Mouse (Mus musculus) intestine, embryonic 16.5 days (tissue): ENCODE measurements around the gene Xpnpep3. TPM values are rescaled to one million over a fixed set of nuclear protein-coding genes. Genes with fewer than 3 reads are reported as not detected.
"Not testable (repeated sequence)": the region's sequence is repeated elsewhere in the genome, so short reads cannot be mapped to it uniquely, and the experiment has no call there.

Experiments used
- ATAC-seq: fragments of 200-750 bp; cut with Nextera tagmentation; 2 replicates; pipeline ENCODE4 v1.8.0; 2017; ENCODE audit warnings: moderate TSS enrichment, moderate library complexity
- H3K27ac ChIP-seq: fragments of 300-500 bp; sonication (generic); 2 replicates; pipeline ENCODE4 v1.5.1; 2014; ENCODE audit warnings: mild to moderate bottlenecking, low read length
- H3K27me3 ChIP-seq: fragments of 300-500 bp; sonication (generic); replicated peaks from 2 replicates; pipeline ENCODE4 v1.6.1; 2014; ENCODE audit warnings: low read length, control low read depth, mixed read lengths; ENCODE audit not compliant: control insufficient read depth, insufficient read depth
- H3K36me3 ChIP-seq: fragments of 300-500 bp; sonication (generic); 2 replicates; pipeline ENCODE4 v1.6.1; 2014; ENCODE audit warnings: low read length, control low read depth; ENCODE audit not compliant: control insufficient read depth, insufficient read depth
- H3K4me1 ChIP-seq: fragments of 300-500 bp; sonication (generic); 2 replicates; pipeline ENCODE4 v1.6.1; 2014; ENCODE audit warnings: low read length, control low read depth, mixed read lengths; ENCODE audit not compliant: control insufficient read depth, insufficient read depth
- H3K4me2 ChIP-seq: fragments of 300-500 bp; sonication (generic); 2 replicates; pipeline ENCODE4 v1.6.1; 2014; ENCODE audit warnings: low read depth, low read length, control low read depth
- H3K4me3 ChIP-seq: fragments of 300-500 bp; sonication (generic); 2 replicates; pipeline ENCODE4 v1.5.1; 2014; ENCODE audit warnings: mild to moderate bottlenecking, low read length
- H3K9ac ChIP-seq: fragments of 300-500 bp; sonication (generic); 2 replicates; pipeline ENCODE4 v1.6.1; 2014; ENCODE audit warnings: low read depth, low read length
- H3K9me3 ChIP-seq: fragments of 300-500 bp; sonication (generic); 2 replicates; pipeline ENCODE4 v1.6.1; 2016; ENCODE audit warnings: low read length, control low read depth; ENCODE audit not compliant: control insufficient read depth
- WGBS: fragments of 180-500 bp; shearing (Covaris S2); extraction: QIAGEN DNeasy Blood & Tissue Kit; methylation state at CpG from one replicate; pipeline ENCODE4 v1.1.7; 2014; 5-methylcytosine and 5-hydroxymethylcytosine counted together
- polyA plus RNA-seq: library from polyadenylated mRNA; unstranded; fragments of >200 nt; fragmentation: Nextera tagmentation; extraction: Ambion mirVana; gene quantifications from 2 replicates; pipeline ENCODE4 v1.2.1, GENCODE M21; 2015

Xpnpep3 gene
- polyA plus RNA-seq, 1 experiment from 2014 or later, result 7.8 TPM

DNA sequence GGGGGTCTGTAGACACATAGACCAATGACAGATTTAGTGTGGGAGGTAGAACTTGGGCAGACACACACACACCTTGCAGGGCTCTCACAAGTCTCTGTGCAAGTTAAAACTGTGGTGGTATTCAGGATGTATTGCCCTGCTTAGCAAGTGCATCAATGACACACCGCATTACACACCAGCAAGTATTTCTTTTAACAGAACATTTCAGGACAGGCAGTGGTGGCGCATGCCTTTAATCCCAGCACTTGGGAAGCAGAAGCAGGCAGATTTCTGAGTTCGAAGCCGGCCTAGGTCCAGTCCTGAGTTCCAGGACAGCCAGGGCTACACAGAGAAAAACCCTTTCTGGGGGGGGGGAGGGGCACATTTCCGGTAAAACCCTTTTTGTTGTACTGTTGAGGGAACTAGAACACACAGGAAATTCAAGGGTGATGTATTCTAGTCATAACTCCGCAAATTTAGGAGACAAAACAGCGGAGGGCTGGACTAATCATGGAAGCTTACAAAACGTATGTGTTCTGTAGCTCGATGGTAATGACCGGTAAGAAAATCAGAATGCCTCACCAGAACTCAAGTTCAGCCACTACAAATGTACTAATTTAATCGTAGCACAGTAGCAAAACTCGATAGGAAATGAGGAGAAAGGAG is 65.2 kb downstream of the Xpnpep3 start:
- no peaks in the 10 kb centered on the region for H3K36me3 ChIP-seq
- peaks cover 4% of the 10 kb centered on the region; the same call in 1 of the 2 replicates for H3K9me3 ChIP-seq
- peak overlapping the region; percentile 76 for H3K4me3 ChIP-seq
- H3K4me1 ChIP-seq, result peaks cover 14% of the 10 kb centered on the region
- ATAC-seq, result no peak
- H3K27me3 ChIP-seq, result no peaks in the 10 kb centered on the region
- 76% methylated on average over 12 of the region's 12 CpGs for WGBS
- peak overlapping the region; percentile 82 for H3K9ac ChIP-seq
- H3K27ac ChIP-seq, result peak overlapping the region; percentile 90; the same call in 1 of the 2 replicates
- peak overlapping the region; percentile 83 for H3K4me2 ChIP-seq

DNA sequence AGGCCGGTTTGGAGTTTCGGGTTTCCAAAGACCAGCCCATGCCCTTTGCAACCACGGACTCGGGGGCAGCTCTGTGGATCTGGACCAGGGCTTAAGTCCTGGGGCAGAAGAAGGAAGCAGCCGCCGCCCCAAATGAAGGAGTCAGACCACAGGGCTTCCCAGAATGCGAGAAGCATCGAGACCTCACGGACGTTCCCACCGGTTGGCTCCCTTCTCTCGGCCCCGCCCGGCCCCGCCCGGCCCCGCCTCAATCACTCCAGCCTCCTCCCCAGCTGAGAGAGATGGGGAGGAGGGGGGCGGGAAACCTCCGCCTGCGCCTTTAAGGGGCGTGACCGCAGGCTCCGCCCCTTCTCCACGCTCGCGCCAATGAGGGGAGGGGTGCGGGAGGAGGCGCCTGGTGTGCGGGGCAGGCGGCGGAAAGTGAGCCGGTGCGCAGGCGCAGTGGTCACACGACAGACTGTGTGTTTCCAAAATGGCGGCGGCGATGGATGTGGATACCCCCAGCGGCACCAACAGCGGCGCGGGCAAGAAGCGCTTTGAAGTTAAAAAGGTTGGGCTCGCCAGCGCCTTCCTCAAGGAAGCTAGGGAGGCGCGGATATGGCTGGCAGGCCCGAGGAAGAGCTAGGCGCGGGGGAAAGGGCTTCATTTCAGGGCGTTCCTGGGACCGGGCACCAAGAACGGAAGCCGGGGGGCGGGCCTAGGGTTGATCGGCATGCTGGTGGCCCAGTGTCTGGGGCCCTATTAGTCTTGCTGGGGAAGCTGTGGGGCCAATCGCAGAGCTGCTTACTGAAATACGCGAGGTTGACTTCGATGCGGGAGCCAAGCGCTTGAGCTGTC is 66.2 kb downstream of the Xpnpep3 start, which contains the start of gene Rbx1:
Gene Rbx1, plus strand, starts transcription at position 396 of the 837 bp plus-strand sequence.
- ATAC-seq, result peak; percentile 99
- Histone ChIP-seq H3K36me3 (no peaks in the 10 kb centered on the region), H3K4me3 (peak within 1 kb of the TSS; percentile 76), H3K27ac (peak within 1 kb of the TSS; percentile 90), H3K9ac (peak within 1 kb of the TSS; percentile 82), H3K4me2 (peak within 1 kb of the TSS; percentile 83), H3K9me3 (peaks cover 4% of the 10 kb centered on the region; the same call in 1 of the 2 replicates), H3K4me1 (peaks cover 14% of the 10 kb centered on the region), H3K27me3 (no peaks in the 10 kb centered on the region)
- under 1% methylated on average over 61 of the region's 62 CpGs for WGBS

DNA sequence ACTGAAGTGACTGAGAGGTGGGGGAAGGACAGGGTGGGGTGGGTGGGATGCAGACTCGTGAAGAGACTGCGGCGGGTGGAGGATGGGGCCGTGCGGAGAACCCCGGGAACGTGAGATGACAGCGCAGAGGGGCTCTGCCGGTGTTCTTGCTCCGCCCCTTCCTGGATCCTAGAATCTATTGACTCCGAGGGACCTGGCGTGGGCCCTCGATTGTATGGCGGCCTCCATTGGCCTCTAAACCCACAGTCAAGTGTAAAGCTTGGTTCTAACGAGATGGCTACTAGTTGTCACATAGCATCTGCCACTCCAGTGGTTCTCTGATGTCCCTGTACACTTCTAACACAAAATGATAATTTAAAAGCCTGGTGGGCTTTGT is 66.8 kb downstream of the Xpnpep3 start:
- Histone ChIP-seq H3K4me1 (peaks cover 14% of the 10 kb centered on the region), H3K4me3 (peak overlapping the region; percentile 76), H3K9ac (peak overlapping the region; percentile 73), H3K27ac (peak overlapping the region; percentile 75), H3K36me3 (peaks cover 3% of the 10 kb centered on the region; the same call in 1 of the 2 replicates), H3K27me3 (no peaks in the 10 kb centered on the region), H3K4me2 (peak overlapping the region; percentile 78), H3K9me3 (peaks cover 4% of the 10 kb centered on the region; the same call in 1 of the 2 replicates)
- peak; percentile 64 for ATAC-seq
- WGBS, result under 1% methylated on average over 15 of the region's 15 CpGs

DNA sequence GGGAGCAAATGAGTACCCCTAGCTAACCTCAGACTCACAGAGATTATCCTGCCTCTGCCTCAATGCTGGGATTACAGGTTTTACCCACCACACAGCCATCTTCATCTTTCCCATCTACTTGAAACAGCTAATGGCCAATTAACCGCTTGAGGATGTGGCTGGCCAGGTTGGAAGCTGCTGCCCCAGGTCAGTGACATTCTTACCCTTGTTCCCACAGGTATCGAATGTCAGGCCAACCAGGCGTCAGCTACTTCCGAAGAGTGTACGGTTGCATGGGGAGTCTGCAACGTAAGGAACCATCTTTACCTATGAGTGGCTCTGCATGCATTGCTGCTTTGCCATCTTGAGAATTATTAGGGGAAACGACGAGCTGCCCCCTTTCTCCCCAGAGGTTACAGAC is 70.8 kb downstream of the Xpnpep3 start:
- 81% methylated on average over 8 of the region's 8 CpGs for WGBS
- Histone ChIP-seq H3K9ac (no peak overlapping the region), H3K27me3 (no peaks in the 10 kb centered on the region), H3K27ac (no peak overlapping the region), H3K9me3 (no peaks in the 10 kb centered on the region), H3K4me1 (peaks cover 9% of the 10 kb centered on the region), H3K4me3 (no peak overlapping the region), H3K36me3 (peaks cover 19% of the 10 kb centered on the region), H3K4me2 (no peak overlapping the region)
- no peak for ATAC-seq

DNA sequence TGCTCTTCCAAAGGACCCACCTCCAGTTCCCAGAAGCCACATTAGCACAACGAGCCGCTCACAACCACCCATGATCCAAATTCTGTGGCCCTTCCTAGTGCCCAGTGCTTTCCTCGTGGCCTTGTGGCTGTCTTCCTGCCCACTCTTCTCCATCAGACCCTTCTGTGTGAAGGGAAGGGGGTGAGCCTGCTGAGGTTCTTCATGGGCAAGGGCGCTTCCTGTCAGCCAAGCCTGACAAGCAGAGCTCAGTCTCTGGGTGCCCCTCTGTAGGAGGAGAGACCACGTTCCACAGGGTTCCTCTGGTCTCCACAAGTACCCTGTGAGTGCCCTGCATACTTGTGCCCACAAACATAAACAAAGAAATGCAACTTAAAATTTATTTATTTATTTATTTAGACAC is 72.3 kb downstream of the Xpnpep3 start:
- Histone ChIP-seq H3K9me3 (no peaks in the 10 kb centered on the region), H3K9ac (no peak overlapping the region), H3K4me1 (peaks cover 7% of the 10 kb centered on the region), H3K27ac (no peak overlapping the region), H3K4me2 (no peak overlapping the region), H3K27me3 (no peaks in the 10 kb centered on the region), H3K4me3 (no peak overlapping the region), H3K36me3 (peaks cover 19% of the 10 kb centered on the region)
- WGBS, result 91% methylated on average over 5 of the region's 5 CpGs
- ATAC-seq, result no peak

DNA sequence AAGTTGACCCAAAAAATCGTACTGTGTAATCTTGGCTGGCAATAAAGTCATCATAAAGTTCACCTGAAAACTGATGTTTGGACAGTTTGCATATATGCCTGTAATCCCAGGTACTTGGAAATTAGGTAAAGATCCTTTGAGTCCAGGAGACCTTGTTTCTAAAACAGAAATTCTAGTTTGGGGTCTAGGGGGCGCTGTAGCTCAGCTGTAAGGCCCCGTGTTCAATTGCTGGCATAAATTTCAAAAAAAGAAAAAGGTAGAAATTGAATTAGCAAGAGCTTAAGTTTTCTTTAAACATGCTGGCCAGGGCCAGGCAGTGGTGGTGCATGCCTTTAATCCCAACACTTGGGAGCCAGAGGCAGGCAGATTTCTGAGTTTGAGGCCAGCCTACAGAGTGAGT is 75.7 kb downstream of the Xpnpep3 start:
- no peak for ATAC-seq
- H3K9ac ChIP-seq, result no peak overlapping the region
- no peaks in the 10 kb centered on the region for H3K9me3 ChIP-seq
- no peak overlapping the region for H3K4me2 ChIP-seq
- no peak overlapping the region for H3K4me3 ChIP-seq
- H3K27me3 ChIP-seq, result no peaks in the 10 kb centered on the region
- H3K36me3 ChIP-seq, result peaks cover 19% of the 10 kb centered on the region
- 44% methylated on average over 3 of the region's 3 CpGs for WGBS
- H3K27ac ChIP-seq, result no peak overlapping the region
- H3K4me1 ChIP-seq, result no peaks in the 10 kb centered on the region

DNA sequence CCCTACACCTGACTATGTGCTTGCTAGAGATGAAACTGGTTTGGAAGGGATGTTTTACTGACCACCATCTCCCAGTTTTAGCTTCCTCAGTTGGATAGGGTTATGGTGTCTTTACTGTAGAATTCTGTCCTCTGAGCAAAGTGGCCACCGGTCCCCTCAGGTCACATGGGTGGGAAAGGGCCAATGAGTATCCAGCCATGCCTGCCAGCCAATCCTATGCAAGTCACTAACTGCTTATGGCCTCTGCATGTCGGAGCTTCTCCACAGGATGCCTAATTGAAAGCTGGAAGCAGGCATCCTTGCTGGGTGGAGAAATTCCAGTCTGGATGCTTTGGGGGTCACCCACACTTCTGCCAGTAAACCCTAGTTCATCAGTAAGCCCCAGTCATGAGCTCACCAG is 76.7 kb downstream of the Xpnpep3 start:
- Histone ChIP-seq H3K27me3 (no peaks in the 10 kb centered on the region), H3K36me3 (peaks cover 17% of the 10 kb centered on the region), H3K27ac (no peak overlapping the region), H3K9ac (no peak overlapping the region), H3K4me1 (no peaks in the 10 kb centered on the region), H3K4me3 (no peak overlapping the region), H3K9me3 (no peaks in the 10 kb centered on the region), H3K4me2 (no peak overlapping the region)
- 0 out of 2 replicates have a peak, but pooled peaks have one; percentile 25 for ATAC-seq
- WGBS, result 8% methylated on average over 2 of the region's 2 CpGs

DNA sequence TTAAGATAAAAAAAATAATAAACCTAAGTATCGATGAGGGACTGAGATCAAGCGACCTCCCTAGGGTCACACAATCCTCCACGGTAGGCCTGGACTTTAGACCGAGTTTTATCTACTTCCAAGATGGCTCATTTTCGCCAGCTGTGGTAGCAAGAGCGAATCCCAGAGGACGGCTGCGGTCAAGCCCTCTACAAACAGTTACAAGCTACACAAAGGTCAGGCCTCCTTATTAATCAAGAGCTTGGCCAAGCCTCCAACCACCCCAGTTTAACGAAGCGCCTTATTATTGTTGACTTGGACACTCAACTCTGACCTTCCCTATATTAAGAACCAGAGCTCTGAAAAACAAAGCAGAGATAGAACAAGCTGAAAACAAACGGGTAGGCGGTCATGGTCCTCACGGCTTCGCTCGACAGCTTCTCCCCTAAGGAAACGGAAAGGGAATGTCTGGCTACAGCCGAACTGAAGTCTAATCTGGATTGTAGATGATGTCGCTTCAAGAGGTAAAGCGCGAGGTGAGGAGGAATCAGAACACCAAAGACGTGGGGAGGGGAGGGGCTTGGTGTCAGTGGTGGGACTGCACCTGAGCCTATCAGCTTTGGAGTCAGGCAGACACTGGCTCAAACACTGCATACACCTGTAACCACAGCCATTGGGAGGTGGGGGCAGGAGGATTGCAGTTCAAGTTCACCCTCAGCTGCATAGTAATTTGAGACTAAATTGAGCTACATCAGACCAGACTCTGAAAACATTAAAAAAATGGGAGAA is 79.7 kb downstream of the Xpnpep3 start:
- no peaks in the 10 kb centered on the region for H3K9me3 ChIP-seq

DNA sequence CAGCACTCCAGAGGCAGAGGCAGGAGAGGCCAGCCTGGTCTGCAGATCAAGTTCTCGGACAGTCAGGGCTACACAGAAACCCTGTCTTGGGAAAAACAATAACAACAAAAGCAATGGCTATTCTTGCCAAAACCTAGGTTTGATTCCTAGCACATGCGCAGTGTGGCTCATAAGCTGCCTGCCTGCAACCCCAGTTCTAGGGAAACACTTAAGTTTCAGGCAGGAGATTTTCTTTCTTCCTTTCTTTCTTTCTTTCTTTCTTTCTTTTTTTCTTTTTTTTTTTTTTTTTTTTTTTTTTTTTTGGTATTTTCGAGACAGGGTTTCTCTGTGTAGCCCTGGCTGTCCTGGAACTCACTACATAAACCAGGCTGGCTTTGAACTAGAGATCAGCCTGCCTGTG is 80.3 kb downstream of the Xpnpep3 start:
- not testable (repeated sequence) for H3K4me3 ChIP-seq, H3K4me1 ChIP-seq, H3K9ac ChIP-seq, H3K27ac ChIP-seq, ATAC-seq, H3K36me3 ChIP-seq, H3K27me3 ChIP-seq, H3K4me2 ChIP-seq, H3K9me3 ChIP-seq
- 82% methylated on average over 3 of the region's 3 CpGs for WGBS

More for the DNA sequence above, 79.7 kb downstream of the Xpnpep3 start:
- Histone ChIP-seq H3K36me3 (0 out of 2 replicates have a peak, but pooled peaks cover 2% of the 10 kb centered on the region), H3K4me1 (no peaks in the 10 kb centered on the region), H3K9ac (no peak overlapping the region), H3K27ac (no peak overlapping the region), H3K4me2 (no peak overlapping the region), H3K27me3 (no peaks in the 10 kb centered on the region), H3K4me3 (no peak overlapping the region)
- no peak for ATAC-seq
- WGBS, result 64% methylated on average over 21 of the region's 21 CpGs
